Mouse (Mus musculus) heart, postnatal 25 days (tissue): ENCODE measurements around the gene March9. TPM values are rescaled to one million over a fixed set of nuclear protein-coding genes. Genes with fewer than 3 reads are reported as not detected.
"Not testable (repeated sequence)": the region's sequence is repeated elsewhere in the genome, so short reads cannot be mapped to it uniquely, and the experiment has no call there.

Source experiments
- DNase-seq: peaks from one replicate; pipeline ENCODE4 v3.0.0; 2022; ENCODE audit warnings: low spot score
- intact Hi-C: fragments of 180-260 bp; cut with DNase I; formaldehyde crosslinking; loops from one replicate; pipeline ENCODE4 v1.15.1; 2025
- total RNA-seq, 2 experiments: library from RNA; stranded (reverse); gene quantifications; 2 replicates each; pipeline ENCODE4 v1.2.3; 2021

The March9 gene
- total RNA-seq, 2 experiments from 2014 or later = 2.3 to 2.5 TPM

- intact Hi-C loops = no loop called here
- DNase-seq = no peak
These were observed 21.2 kb upstream of the March9 start for GRCm38 (mm10) chr10:127080901-127081780.

GRCm38 (mm10) chr10:127079665-127080391 lies 19.8 kb upstream of the March9 start:
- DNase-seq = no peak
- intact Hi-C loops = no loop called here

- no peak for DNase-seq
- intact Hi-C loops = no loop called here
These were observed 18.9 kb upstream of the March9 start for GRCm38 (mm10) chr10:127078677-127079575.

- DNase-seq = no peak
These were observed 18.2 kb upstream of the March9 start for GRCm38 (mm10) chr10:127078001-127078676.

GRCm38 (mm10) chr10:127077515-127077914 lies 17.5 kb upstream of the March9 start:
- DNase-seq = no peak
- intact Hi-C loops = no loop called here

More at GRCm38 (mm10) chr10:127078001-127078676, 18.2 kb upstream of the March9 start:
- intact Hi-C loops = no loop called here

GRCm38 (mm10) chr10:127076082-127076481 lies 16.1 kb upstream of the March9 start:
- no peak for DNase-seq
- intact Hi-C loops = no loop called here

GRCm38 (mm10) chr10:127075651-127076050 lies 15.7 kb upstream of the March9 start:
- no peak for DNase-seq
- intact Hi-C loops = no loop called here

GRCm38 (mm10) chr10:127075080-127075479 lies 15.1 kb upstream of the March9 start, which contains the start of gene Agap2:
Agap2 (plus strand) TSS chr10:127075284.
- intact Hi-C loops = no loop called here
- DNase-seq = no peak

- intact Hi-C loops = no loop called here
These were observed 14.0 kb upstream of the March9 start for GRCm38 (mm10) chr10:127073981-127074380.

GRCm38 (mm10) chr10:127072969-127073368 lies 13.0 kb upstream of the March9 start:
- intact Hi-C loops = not testable (repeated sequence)

More at GRCm38 (mm10) chr10:127073981-127074380, 14.0 kb upstream of the March9 start:
- DNase-seq = no peak

GRCm38 (mm10) chr10:127072270-127072669 lies 12.3 kb upstream of the March9 start:
- intact Hi-C loops = not testable (repeated sequence)

More at GRCm38 (mm10) chr10:127072969-127073368, 13.0 kb upstream of the March9 start:
- DNase-seq = not testable (repeated sequence)

GRCm38 (mm10) chr10:127071203-127071602 lies 11.2 kb upstream of the March9 start:
- DNase-seq = no peak
- intact Hi-C loops = no loop called here

More at GRCm38 (mm10) chr10:127072270-127072669, 12.3 kb upstream of the March9 start:
- not testable (repeated sequence) for DNase-seq

GRCm38 (mm10) chr10:127070190-127071121 lies 10.5 kb upstream of the March9 start, which contains the start of gene Tspan31:
Tspan31 (minus strand) TSS chr10:127070264.
- peak; percentile 88 for DNase-seq
- intact Hi-C loops = no loop called here

- no peak for DNase-seq
- intact Hi-C loops = no loop called here
These were observed 9.6 kb upstream of the March9 start for GRCm38 (mm10) chr10:127069281-127070189.

- intact Hi-C loops = no loop called here
- no peak for DNase-seq
These were observed 8.5 kb upstream of the March9 start for GRCm38 (mm10) chr10:127068360-127069038.

- no peak for DNase-seq
- intact Hi-C loops = no loop called here
These were observed 6.6 kb upstream of the March9 start for GRCm38 (mm10) chr10:127066519-127067018.
